Mouse (Mus musculus) bone marrow macrophage, adult 2 months (primary cell): ENCODE measurements at regions not wholly inside any gene's neighbourhood (a gene's known extent, or its start where the extent isn't known, plus 50 kb on each side); places are given as distances from the start of the nearest gene placed in this dataset.

Source experiments
- CTCF ChIP-seq: IDR thresholded peaks from 2 replicates; pipeline ENCODE4 v1.5.1; 2012; ENCODE audit warnings: low read depth, mild to moderate bottlenecking, low read length, moderate library complexity
- POLR2A ChIP-seq: IDR thresholded peaks from 2 replicates; pipeline ENCODE4 v1.6.1; 2012; ENCODE audit warnings: mild to moderate bottlenecking, low read depth, low read length, borderline replicate concordance

GRCm38 (mm10) chr9:93136349-93136748 lies 594.3 kb downstream of the Plod2 start:
- no peak for TF ChIP-seq POLR2A
- no peak for TF ChIP-seq CTCF
